Mouse (Mus musculus) liver, adult 2 months (tissue): Measurements from ENCODE around the gene Garnl3. TPM values are rescaled to one million over a fixed set of nuclear protein-coding genes. Genes with fewer than 3 reads are reported as not detected.

Experiments
- DNase-seq: peaks from one replicate; pipeline ENCODE4 v3.0.0-alpha.2; 2011; ENCODE audit warnings: low read depth, low spot score; ENCODE audit errors: extremely low read depth
- H3K27ac ChIP-seq: fragments of 200-500 bp; replicated peaks from 2 replicates; pipeline ENCODE4 v1.5.1; 2012; ENCODE audit warnings: low read depth, mild to moderate bottlenecking, control low read depth, inconsistent platforms, low read length; ENCODE audit not compliant: insufficient read depth
- H3K27me3 ChIP-seq: fragments of 200-500 bp; 2 replicates; pipeline ENCODE4 v1.6.1; 2012; ENCODE audit warnings: mild to moderate bottlenecking, moderate library complexity, low read length, inconsistent platforms; ENCODE audit not compliant: control insufficient read depth, insufficient read depth
- H3K36me3 ChIP-seq: fragments of 200-500 bp; 2 replicates; pipeline ENCODE4 v1.6.1; 2012; ENCODE audit warnings: low read length, inconsistent platforms; ENCODE audit not compliant: control insufficient read depth, insufficient read depth
- H3K4me1 ChIP-seq: fragments of 200-500 bp; 2 replicates; pipeline ENCODE4 v1.6.1; 2011; ENCODE audit warnings: low read length; ENCODE audit not compliant: control insufficient read depth, insufficient read depth
- H3K4me3 ChIP-seq: fragments of 200-500 bp; 2 replicates; pipeline ENCODE4 v1.5.1; 2011; ENCODE audit warnings: low read depth, mild to moderate bottlenecking, control low read depth, low read length, moderate library complexity; ENCODE audit not compliant: insufficient read depth
- H3K79me2 ChIP-seq: fragments of 200-500 bp; 2 replicates; pipeline ENCODE4 v1.6.1; 2012; ENCODE audit warnings: inconsistent platforms, mild to moderate bottlenecking, low read length, moderate library complexity; ENCODE audit not compliant: control insufficient read depth, insufficient read depth
- H3K9ac ChIP-seq: fragments of 200-500 bp; 2 replicates; pipeline ENCODE4 v1.6.1; 2012; ENCODE audit warnings: low read depth, mild to moderate bottlenecking, control low read depth, inconsistent platforms, low read length
- CTCF ChIP-seq: fragments of 200-500 bp; IDR thresholded peaks from 2 replicates; pipeline ENCODE4 v1.5.1; 2011; ENCODE audit warnings: low read depth, low read length, control low read depth
- POLR2A ChIP-seq: fragments of 200-500 bp; IDR thresholded peaks from 2 replicates; pipeline ENCODE4 v1.6.1; 2011; ENCODE audit warnings: low read length, control low read depth; ENCODE audit not compliant: insufficient read depth; ENCODE audit errors: extremely low read depth
- WGBS: fragments of 180-500 bp; shearing (Covaris S2); methylation state at CpG from one replicate; pipeline ENCODE4 v1.1.7; 2018; 5-methylcytosine and 5-hydroxymethylcytosine counted together
- polyA plus RNA-seq: library from polyadenylated mRNA; depleted of rRNA; stranded (reverse); fragments of >200 nt; gene quantifications from 2 replicates; pipeline ENCODE4 v1.2.3, GENCODE M21; 2012
- total RNA-seq: library from RNA; depleted of rRNA; stranded (reverse); fragments of >200 nt; gene quantifications from 2 replicates; pipeline ENCODE4 v1.2.3, GENCODE M21; 2014

Garnl3 gene
- total and polyA plus RNA-seq, 2 experiments = 0.11 to 0.28 TPM

DNA sequence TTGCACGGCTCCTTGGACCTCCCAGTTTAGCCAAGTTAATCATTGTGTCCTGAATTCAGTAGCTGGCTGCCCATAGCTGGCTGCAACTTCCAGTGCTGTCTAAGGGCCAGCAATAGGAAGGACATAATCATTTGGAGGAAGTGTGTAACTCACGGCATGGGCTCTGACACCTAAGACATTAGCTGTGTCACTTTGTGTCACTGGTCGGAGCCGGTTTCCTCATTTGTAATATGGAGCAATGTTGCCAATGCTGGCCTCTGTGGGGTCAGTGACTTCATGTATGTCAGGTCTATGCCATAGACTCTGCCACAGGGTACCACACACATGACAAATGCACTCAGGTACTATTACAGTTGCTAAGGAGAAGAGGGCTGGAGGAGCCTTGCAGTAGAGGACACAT, 171.2 kb downstream of the Garnl3 start:
- Histone ChIP-seq H3K4me1 (peaks cover 19% of the 10 kb centered on the region), H3K4me3 (no peak overlapping the region), H3K9ac (no peak overlapping the region), H3K79me2 (peaks cover 5% of the 10 kb centered on the region; the same call in 1 of the 2 replicates), H3K27me3 (no peaks in the 10 kb centered on the region), H3K36me3 (peaks cover 10% of the 10 kb centered on the region), H3K27ac (no peak overlapping the region)
- WGBS = 79% methylated on average over 4 of the region's 4 CpGs
- DNase-seq = no peak
- TF ChIP-seq CTCF = no peak

DNA sequence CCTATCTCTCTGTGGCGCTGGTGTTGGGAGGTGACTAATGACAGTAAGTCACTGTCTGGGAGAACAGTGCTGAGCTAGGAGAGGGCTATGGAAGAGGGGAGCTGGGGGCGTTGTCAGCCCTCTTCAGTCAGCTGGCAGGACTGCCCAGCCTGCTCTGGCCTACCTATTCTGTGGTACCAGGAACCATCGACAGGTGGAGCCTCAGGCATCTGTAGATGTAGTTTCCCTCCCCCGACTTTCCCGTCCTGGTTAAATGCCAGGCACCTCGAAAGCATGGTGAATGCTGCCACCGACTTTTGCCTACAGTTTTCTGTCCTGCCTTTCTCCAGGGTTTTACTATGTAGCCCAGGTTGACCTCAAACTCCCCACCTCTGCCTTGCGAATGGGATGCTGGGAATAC, 174.1 kb downstream of the Garnl3 start:
- Histone ChIP-seq H3K27me3 (no peaks in the 10 kb centered on the region), H3K4me3 (no peak overlapping the region), H3K9ac (no peak overlapping the region), H3K4me1 (peaks cover 10% of the 10 kb centered on the region), H3K36me3 (peaks cover 4% of the 10 kb centered on the region; the same call in 1 of the 2 replicates), H3K27ac (no peak overlapping the region), H3K79me2 (peaks cover 5% of the 10 kb centered on the region; the same call in 1 of the 2 replicates)
- no peak for TF ChIP-seq POLR2A
- TF ChIP-seq CTCF = 0 out of 2 replicates have a peak, but pooled peaks have one; percentile 14
- WGBS = 70% methylated on average over 8 of the region's 8 CpGs
- DNase-seq = no peak

DNA sequence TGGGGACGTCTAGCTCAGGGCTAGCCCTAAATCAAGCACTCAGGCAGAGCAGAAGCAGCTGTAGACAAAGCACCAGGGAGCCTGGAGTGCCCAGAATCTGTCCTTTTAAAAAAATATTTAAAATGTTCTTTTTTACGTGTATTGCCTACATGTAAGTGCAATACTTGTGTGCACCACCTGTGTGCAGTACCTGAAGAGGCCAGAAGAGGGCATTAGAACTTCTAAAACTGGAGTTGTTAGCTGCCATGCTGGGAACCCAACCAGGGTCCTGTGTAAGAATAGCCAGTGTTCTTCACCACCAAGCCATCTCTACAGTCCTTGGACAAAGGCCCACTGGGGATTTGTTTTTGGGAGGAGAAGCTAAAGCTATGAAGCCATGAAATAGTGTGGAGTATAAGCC, 176.9 kb downstream of the Garnl3 start:
- Histone ChIP-seq H3K4me3 (no peak overlapping the region), H3K4me1 (no peaks in the 10 kb centered on the region), H3K36me3 (peaks cover 4% of the 10 kb centered on the region; the same call in 1 of the 2 replicates), H3K27me3 (no peaks in the 10 kb centered on the region), H3K27ac (no peak overlapping the region), H3K9ac (no peak overlapping the region), H3K79me2 (no peaks in the 10 kb centered on the region)
- WGBS = 96% methylated on average over 2 of the region's 2 CpGs
- no peak for DNase-seq
- TF ChIP-seq CTCF = no peak
- TF ChIP-seq POLR2A = no peak

DNA sequence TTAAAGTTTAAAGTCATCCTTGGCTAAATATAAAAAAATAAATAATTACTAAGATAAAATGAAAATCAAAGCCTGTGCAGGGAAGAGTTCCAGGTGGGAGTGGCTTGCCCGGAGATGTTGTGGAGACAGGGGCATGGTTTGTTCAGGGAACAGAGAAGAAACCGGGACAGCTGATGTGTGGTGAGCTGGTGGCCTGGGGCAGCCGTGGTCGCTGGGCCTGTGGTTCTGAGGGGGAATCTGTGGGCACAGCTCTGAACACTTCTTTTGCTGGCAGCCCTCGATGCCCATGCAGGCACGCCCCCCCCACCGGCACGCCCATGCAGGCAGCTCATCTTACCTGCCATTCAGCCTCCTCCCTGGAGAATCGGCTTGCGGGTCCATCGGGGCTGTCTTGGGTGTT, 184.0 kb downstream of the Garnl3 start:
- Histone ChIP-seq H3K9ac (no peak overlapping the region), H3K79me2 (no peaks in the 10 kb centered on the region), H3K27ac (no peak overlapping the region), H3K36me3 (peaks cover 8% of the 10 kb centered on the region; the same call in 1 of the 2 replicates), H3K27me3 (no peaks in the 10 kb centered on the region), H3K4me3 (no peak overlapping the region), H3K4me1 (no peaks in the 10 kb centered on the region)
- DNase-seq = no peak
- TF ChIP-seq CTCF = no peak
- no peak for TF ChIP-seq POLR2A
- 94% methylated on average over 11 of the region's 11 CpGs for WGBS

DNA sequence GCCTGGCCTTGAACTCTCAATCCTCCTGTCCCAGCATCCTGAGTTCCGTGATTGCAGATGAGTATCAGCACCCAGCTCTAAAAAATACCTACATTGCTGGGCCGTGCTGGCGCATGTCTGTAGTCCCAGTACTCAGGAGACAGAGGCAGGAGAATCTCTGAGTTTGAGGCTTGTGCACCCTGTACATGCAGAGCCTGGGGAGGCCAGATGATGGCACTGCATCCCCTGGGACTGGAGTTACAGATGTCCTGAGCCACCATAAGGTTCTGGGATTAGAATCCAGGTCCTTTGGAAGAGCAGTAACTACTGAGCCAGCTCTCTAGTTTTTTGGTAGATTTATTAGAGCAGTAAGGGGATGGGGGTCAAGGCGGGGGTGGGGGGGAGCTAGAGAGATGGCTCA, 191.0 kb downstream of the Garnl3 start:
- Histone ChIP-seq H3K4me3 (no peak overlapping the region), H3K27ac (no peak overlapping the region), H3K27me3 (no peaks in the 10 kb centered on the region), H3K4me1 (no peaks in the 10 kb centered on the region), H3K9ac (no peak overlapping the region), H3K79me2 (no peaks in the 10 kb centered on the region), H3K36me3 (peaks cover 9% of the 10 kb centered on the region; the same call in 1 of the 2 replicates)
- TF ChIP-seq CTCF = peak; percentile 27; the same call in 1 of the 2 replicates
- TF ChIP-seq POLR2A = no peak
- WGBS = 97% methylated on average over 4 of the region's 4 CpGs
- no peak for DNase-seq

DNA sequence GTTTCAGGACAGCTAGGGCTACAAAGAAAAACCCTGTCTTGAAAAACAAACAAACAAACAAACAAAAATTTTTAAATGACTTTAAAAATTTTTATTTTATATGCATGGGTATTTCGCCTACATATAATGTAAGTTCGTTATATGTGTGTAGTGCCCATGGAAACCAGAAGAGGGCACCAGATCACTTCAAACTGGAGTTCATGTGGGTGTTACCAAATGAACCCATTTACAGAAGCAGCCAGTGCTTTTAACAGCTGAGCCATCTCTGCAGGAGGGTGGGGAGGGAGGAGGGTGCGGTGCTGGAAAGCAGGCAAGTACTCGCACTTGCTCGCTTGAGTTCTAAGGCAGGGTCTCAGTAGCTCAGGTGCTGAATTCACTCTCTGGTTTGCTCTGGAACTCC, 192.0 kb downstream of the Garnl3 start:
- Histone ChIP-seq H3K9ac (no peak overlapping the region), H3K4me3 (no peak overlapping the region), H3K27ac (no peak overlapping the region), H3K79me2 (no peaks in the 10 kb centered on the region), H3K27me3 (no peaks in the 10 kb centered on the region), H3K4me1 (no peaks in the 10 kb centered on the region), H3K36me3 (peaks cover 7% of the 10 kb centered on the region)
- peak; percentile 55 for DNase-seq
- 93% methylated on average over 5 of the region's 5 CpGs for whole genome bisulfite sequencing
- TF ChIP-seq POLR2A = no peak
- TF ChIP-seq CTCF = peak; percentile 17; the same call in 1 of the 2 replicates
